Mouse (Mus musculus) kidney, embryonic 14.5 days (tissue): Measurements from ENCODE around the gene Gipc3. TPM values are rescaled to one million over a fixed set of nuclear protein-coding genes. Genes with fewer than 3 reads are reported as not detected.

Source experiments
- ATAC-seq: fragments of 200-750 bp; cut with Nextera tagmentation; 2 replicates; pipeline ENCODE4 v1.8.0; 2017; ENCODE audit warnings: moderate number of reproducible peaks, mild to moderate bottlenecking, moderate TSS enrichment, moderate library complexity; ENCODE audit not compliant: low FRiP score, low TSS enrichment
- H3K27ac ChIP-seq: fragments of 300-500 bp; sonication (generic); 2 replicates; pipeline ENCODE4 v1.5.1; 2014; ENCODE audit warnings: low read depth, mild to moderate bottlenecking, low read length, moderate library complexity, mixed read lengths
- H3K27me3 ChIP-seq: fragments of 300-500 bp; sonication (generic); 2 replicates; pipeline ENCODE4 v1.6.1; 2014; ENCODE audit warnings: mild to moderate bottlenecking, low read length; ENCODE audit not compliant: control insufficient read depth, insufficient read depth
- H3K36me3 ChIP-seq: fragments of 300-500 bp; sonication (generic); 2 replicates; pipeline ENCODE4 v1.6.1; 2014; ENCODE audit warnings: low read length, mixed read lengths; ENCODE audit not compliant: control insufficient read depth, insufficient read depth
- H3K4me1 ChIP-seq: fragments of 300-500 bp; sonication (generic); 2 replicates; pipeline ENCODE4 v1.6.1; 2014; ENCODE audit warnings: low read length, mixed read lengths; ENCODE audit not compliant: control insufficient read depth, insufficient read depth
- H3K4me2 ChIP-seq: fragments of 300-500 bp; sonication (generic); replicated peaks from 2 replicates; pipeline ENCODE4 v1.6.1; 2014; ENCODE audit warnings: low read depth, mild to moderate bottlenecking, low read length
- H3K4me3 ChIP-seq: fragments of 300-500 bp; sonication (generic); 2 replicates; pipeline ENCODE4 v1.5.1; 2014; ENCODE audit warnings: mild to moderate bottlenecking, low read length
- H3K9ac ChIP-seq: fragments of 300-500 bp; sonication (generic); 2 replicates; pipeline ENCODE4 v1.6.1; 2014; ENCODE audit warnings: low read depth, mild to moderate bottlenecking, low read length, moderate library complexity
- H3K9me3 ChIP-seq: fragments of 300-500 bp; sonication (generic); 2 replicates; pipeline ENCODE4 v1.6.1; 2016; ENCODE audit warnings: low read length; ENCODE audit not compliant: control insufficient read depth
- WGBS: fragments of 180-500 bp; shearing (Covaris S2); extraction: QIAGEN DNeasy Blood & Tissue Kit; methylation state at CpG from one replicate; pipeline ENCODE4 v1.1.7; 2014; 5-methylcytosine and 5-hydroxymethylcytosine counted together
- polyA plus RNA-seq: library from polyadenylated mRNA; unstranded; fragments of >200 nt; fragmentation: Nextera tagmentation; extraction: Ambion mirVana; gene quantifications from 2 replicates; pipeline ENCODE4 v1.2.1, GENCODE M21; 2014

The Gipc3 gene
- polyA plus RNA-seq, 1 experiment from 2014 or later = 0.05 TPM

- WGBS = 83% methylated on average over 22 of the region's 22 CpGs
- Histone ChIP-seq H3K9me3 (no peaks in the 10 kb centered on the region), H3K4me1 (peaks cover 14% of the 10 kb centered on the region), H3K4me2 (peak overlapping the region; percentile 69), H3K36me3 (peaks cover 30% of the 10 kb centered on the region), H3K9ac (no peak overlapping the region), H3K27ac (no peak overlapping the region), H3K4me3 (peak overlapping the region; percentile 98; the same call in 1 of the 2 replicates), H3K27me3 (no peaks in the 10 kb centered on the region)
- no peak for ATAC-seq
These were observed 42.7 kb upstream of the Gipc3 start for GRCm38 (mm10) chr10:81385603-81386306.

GRCm38 (mm10) chr10:81384605-81384982, 41.5 kb upstream of the Gipc3 start:
- Histone ChIP-seq H3K4me1 (peaks cover 13% of the 10 kb centered on the region), H3K27me3 (no peaks in the 10 kb centered on the region), H3K4me3 (peak overlapping the region; percentile 98), H3K9ac (peak overlapping the region; percentile 83), H3K4me2 (peak overlapping the region; percentile 69), H3K27ac (peak overlapping the region; percentile 82), H3K36me3 (peaks cover 30% of the 10 kb centered on the region), H3K9me3 (no peaks in the 10 kb centered on the region)
- peak; percentile 13; the same call in 1 of the 2 replicates for ATAC-seq
- under 1% methylated on average over 19 of the region's 19 CpGs for WGBS

- Histone ChIP-seq H3K9me3 (no peaks in the 10 kb centered on the region), H3K27ac (peak within 1 kb of the TSS; percentile 82), H3K9ac (peak within 1 kb of the TSS; percentile 83), H3K4me2 (peak within 1 kb of the TSS; percentile 69), H3K4me3 (peak within 1 kb of the TSS; percentile 98), H3K4me1 (peaks cover 9% of the 10 kb centered on the region), H3K36me3 (peaks cover 30% of the 10 kb centered on the region), H3K27me3 (no peaks in the 10 kb centered on the region)
- ATAC-seq = peak; percentile 93
- WGBS = 4% methylated on average over 52 of the region's 54 CpGs
These were observed 40.9 kb upstream of the Gipc3 start, which contains the start of the genes Dohh and Gm48551 for GRCm38 (mm10) chr10:81383802-81384604. TSS of gene Dohh (plus strand) at chr10:81384428. TSS of gene Gm48551 (plus strand) at chr10:81384466.

- H3K9ac ChIP-seq = no peak overlapping the region
- H3K4me3 ChIP-seq = no peak overlapping the region
- H3K4me2 ChIP-seq = no peak overlapping the region
- H3K4me1 ChIP-seq = peaks cover 13% of the 10 kb centered on the region
- no peak for ATAC-seq
- H3K36me3 ChIP-seq = peaks cover 13% of the 10 kb centered on the region
- H3K27ac ChIP-seq = 0 out of 2 replicates have a peak overlapping the region, but pooled peaks have one; percentile 9
- 80% methylated on average over 5 of the region's 5 CpGs for WGBS
- H3K9me3 ChIP-seq = no peaks in the 10 kb centered on the region
- no peaks in the 10 kb centered on the region for H3K27me3 ChIP-seq
These were observed 39.0 kb upstream of the Gipc3 start for GRCm38 (mm10) chr10:81382039-81382438.

GRCm38 (mm10) chr10:81379809-81380378, 36.8 kb upstream of the Gipc3 start:
- peaks cover 8% of the 10 kb centered on the region; the same call in 1 of the 2 replicates for H3K36me3 ChIP-seq
- 94% methylated on average over 6 of the region's 6 CpGs for WGBS
- H3K4me1 ChIP-seq = peaks cover 12% of the 10 kb centered on the region
- no peaks in the 10 kb centered on the region for H3K9me3 ChIP-seq
- H3K4me3 ChIP-seq = no peak overlapping the region
- no peak overlapping the region for H3K27ac ChIP-seq
- no peak for ATAC-seq
- no peak overlapping the region for H3K4me2 ChIP-seq
- no peak overlapping the region for H3K9ac ChIP-seq
- no peaks in the 10 kb centered on the region for H3K27me3 ChIP-seq

- 58% methylated on average over 3 of the region's 3 CpGs for WGBS
These were observed 36.1 kb upstream of the Gipc3 start for GRCm38 (mm10) chr10:81379183-81379553.

GRCm38 (mm10) chr10:81378553-81379182, 35.6 kb upstream of the Gipc3 start:
- H3K9ac ChIP-seq = peak overlapping the region; percentile 90
- peaks cover 12% of the 10 kb centered on the region for H3K4me1 ChIP-seq
- H3K27me3 ChIP-seq = no peaks in the 10 kb centered on the region
- peak; percentile 96 for ATAC-seq
- peak overlapping the region; percentile 52 for H3K4me2 ChIP-seq
- H3K27ac ChIP-seq = peak overlapping the region; percentile 71
- H3K9me3 ChIP-seq = no peaks in the 10 kb centered on the region
- WGBS = under 1% methylated on average over 46 of the region's 46 CpGs
- peaks cover 19% of the 10 kb centered on the region for H3K36me3 ChIP-seq
- H3K4me3 ChIP-seq = peak overlapping the region; percentile 82

More at GRCm38 (mm10) chr10:81379183-81379553, 36.1 kb upstream of the Gipc3 start:
- peak overlapping the region; percentile 49 for H3K4me3 ChIP-seq
- H3K4me2 ChIP-seq = peak overlapping the region; percentile 52
- H3K4me1 ChIP-seq = peaks cover 12% of the 10 kb centered on the region
- H3K36me3 ChIP-seq = peaks cover 14% of the 10 kb centered on the region
- no peak for ATAC-seq
- H3K27me3 ChIP-seq = no peaks in the 10 kb centered on the region
- peak overlapping the region; percentile 68 for H3K9ac ChIP-seq
- no peaks in the 10 kb centered on the region for H3K9me3 ChIP-seq
- peak overlapping the region; percentile 71 for H3K27ac ChIP-seq

- Histone ChIP-seq H3K9me3 (no peaks in the 10 kb centered on the region), H3K36me3 (peaks cover 26% of the 10 kb centered on the region), H3K4me1 (peaks cover 12% of the 10 kb centered on the region), H3K9ac (peak within 1 kb of the TSS; percentile 90), H3K27me3 (no peaks in the 10 kb centered on the region), H3K4me2 (peak within 1 kb of the TSS; percentile 76), H3K4me3 (peak within 1 kb of the TSS; percentile 82), H3K27ac (peak within 1 kb of the TSS; percentile 72)
- WGBS = under 1% methylated on average over 55 of the region's 59 CpGs
- peak; percentile 73 for ATAC-seq
These were observed 34.9 kb upstream of the Gipc3 start, which contains the start of gene Fzr1 for GRCm38 (mm10) chr10:81377793-81378552. TSS of gene Fzr1 (minus strand) at chr10:81378516.
